Mouse (Mus musculus) B cell, adult 2 months (primary cell): ENCODE data around the gene Aars2.

ENCODE experiments used
- DNase-seq, 2 experiments: peaks; one replicate each; pipeline ENCODE4 v3.0.0; 2022

The Aars2 gene

DNA sequence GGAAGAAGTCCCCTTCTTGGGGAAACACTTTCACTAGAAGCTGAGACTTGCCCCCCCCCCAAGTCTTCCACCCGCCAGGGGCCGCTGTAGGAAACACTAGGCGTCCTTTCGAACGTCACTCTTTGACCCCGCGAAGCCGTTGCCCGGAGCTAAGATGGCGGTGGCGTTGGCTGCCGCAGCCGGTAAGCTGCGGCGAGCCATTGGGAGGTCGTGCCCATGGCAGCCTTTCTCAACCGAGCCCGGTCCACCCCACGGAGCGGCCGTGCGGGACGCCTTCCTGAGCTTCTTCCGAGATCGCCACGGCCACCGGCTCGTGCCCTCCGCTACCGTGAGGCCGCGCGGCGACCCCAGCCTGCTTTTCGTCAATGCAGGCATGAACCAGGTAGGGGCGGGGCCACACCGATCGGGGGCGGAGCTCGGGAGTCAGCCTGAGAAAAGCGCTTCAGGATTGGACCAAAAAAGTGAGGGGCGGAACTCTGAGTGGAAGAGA, at the start of gene Aars2:
Gene Aars2, plus strand, starts transcription at position 142 of the 490 bp plus-strand sequence.
- peak; percentile 97 to 98 for DNase-seq

GRCm38 (mm10) chr17:45457487-45457886, 49.2 kb upstream of the Aars2 start:
- no peak for DNase-seq

- no peak for DNase-seq
Measured at GRCm38 (mm10) chr17:45458516-45458915, 48.1 kb upstream of the Aars2 start.

GRCm38 (mm10) chr17:45459062-45459461, 47.6 kb upstream of the Aars2 start:
- DNase-seq = no peak

- DNase-seq = no peak
Measured at GRCm38 (mm10) chr17:45462506-45462905, 44.1 kb upstream of the Aars2 start.

- no peak for DNase-seq
Measured at GRCm38 (mm10) chr17:45464255-45464654, 42.4 kb upstream of the Aars2 start.

GRCm38 (mm10) chr17:45466701-45467100, 39.9 kb upstream of the Aars2 start:
- DNase-seq = no peak

- peak in 1 of 2 experiments; percentile 4 for DNase-seq
Measured at GRCm38 (mm10) chr17:45468302-45468701, 38.3 kb upstream of the Aars2 start.

- DNase-seq = no peak
Measured at GRCm38 (mm10) chr17:45470726-45471125, 35.9 kb upstream of the Aars2 start.

GRCm38 (mm10) chr17:45473667-45474066, 33.0 kb upstream of the Aars2 start:
- no peak for DNase-seq

- no peak for DNase-seq
Measured at GRCm38 (mm10) chr17:45474146-45474545, 32.5 kb upstream of the Aars2 start.

DNA sequence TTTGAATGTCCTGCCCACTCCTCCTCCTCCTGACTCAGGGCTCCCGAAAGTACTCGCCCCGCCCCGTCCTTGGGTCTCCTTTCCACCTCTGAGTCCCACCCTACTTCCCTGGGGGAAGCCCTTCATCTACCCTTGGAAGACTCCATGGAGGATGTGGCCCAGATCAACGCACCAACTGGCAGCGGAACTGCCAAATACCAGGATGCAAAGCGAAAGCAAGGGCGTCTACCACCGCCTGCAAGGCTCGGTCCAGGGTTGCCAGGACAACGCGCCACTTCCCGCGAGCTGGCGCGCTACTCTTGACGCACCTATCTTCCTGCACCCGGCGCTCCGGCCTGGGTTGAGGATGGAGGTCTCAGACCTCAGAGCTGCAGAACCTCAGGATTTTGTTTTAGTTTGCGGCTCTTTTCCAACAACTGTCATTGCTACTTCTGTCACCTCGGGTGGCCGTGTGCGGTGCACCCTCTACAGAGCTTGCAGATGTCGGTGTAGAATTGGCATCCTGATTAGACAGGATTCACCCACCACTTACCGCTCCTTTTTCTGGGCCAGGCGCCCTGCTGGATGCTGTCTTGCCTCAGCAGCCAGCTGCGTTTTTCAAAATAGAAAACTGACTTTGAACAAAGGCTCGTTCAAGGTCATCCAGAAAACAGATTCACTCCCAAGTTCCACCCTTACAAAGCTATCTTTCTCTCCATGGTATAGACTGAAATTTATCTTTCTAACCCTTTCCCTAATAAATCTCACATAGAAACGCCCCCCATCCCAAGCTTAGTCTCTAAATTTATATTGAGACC, 31.8 kb upstream of the Aars2 start, which contains the start of gene Spats1:
Gene Spats1, minus strand, starts transcription at position 747 of the 797 bp plus-strand sequence.
- peak; percentile 54 to 55 for DNase-seq

DNA sequence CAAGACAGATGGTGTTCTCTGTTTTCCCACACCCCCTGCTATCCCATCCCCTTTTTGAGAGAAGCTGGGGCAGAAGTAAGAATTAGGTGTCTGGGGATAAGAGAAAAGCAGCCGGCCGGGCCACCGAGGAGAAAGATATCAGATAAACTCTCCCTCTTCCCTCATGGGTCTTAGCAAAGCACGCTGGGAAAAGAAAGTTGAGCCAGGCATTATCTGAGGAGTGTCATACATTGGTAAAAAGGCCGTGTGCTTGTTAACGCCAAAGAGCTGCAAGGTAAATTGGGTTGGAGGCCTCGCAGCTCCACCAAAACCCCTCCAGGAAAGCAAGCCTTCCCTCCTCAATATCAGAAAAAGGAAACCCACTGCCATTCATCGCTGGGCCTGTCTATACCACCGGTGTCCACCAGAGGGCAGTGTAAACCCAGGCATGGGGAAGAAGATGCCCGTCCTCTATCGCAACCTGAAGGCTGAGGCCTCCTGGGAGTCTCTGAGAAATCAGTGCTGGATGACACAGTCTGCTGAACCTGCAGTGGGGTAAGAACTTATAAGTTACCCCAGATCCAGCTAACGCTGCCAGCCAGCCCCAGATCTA, 28.3 kb upstream of the Aars2 start:
- DNase-seq = peak; percentile 92

GRCm38 (mm10) chr17:45480429-45480828, 26.2 kb upstream of the Aars2 start:
- DNase-seq = peak in 1 of 2 experiments; percentile 20

- no peak for DNase-seq
Measured at GRCm38 (mm10) chr17:45485581-45485980, 21.1 kb upstream of the Aars2 start.

- DNase-seq = no peak
Measured at GRCm38 (mm10) chr17:45487216-45487615, 19.4 kb upstream of the Aars2 start.

DNA sequence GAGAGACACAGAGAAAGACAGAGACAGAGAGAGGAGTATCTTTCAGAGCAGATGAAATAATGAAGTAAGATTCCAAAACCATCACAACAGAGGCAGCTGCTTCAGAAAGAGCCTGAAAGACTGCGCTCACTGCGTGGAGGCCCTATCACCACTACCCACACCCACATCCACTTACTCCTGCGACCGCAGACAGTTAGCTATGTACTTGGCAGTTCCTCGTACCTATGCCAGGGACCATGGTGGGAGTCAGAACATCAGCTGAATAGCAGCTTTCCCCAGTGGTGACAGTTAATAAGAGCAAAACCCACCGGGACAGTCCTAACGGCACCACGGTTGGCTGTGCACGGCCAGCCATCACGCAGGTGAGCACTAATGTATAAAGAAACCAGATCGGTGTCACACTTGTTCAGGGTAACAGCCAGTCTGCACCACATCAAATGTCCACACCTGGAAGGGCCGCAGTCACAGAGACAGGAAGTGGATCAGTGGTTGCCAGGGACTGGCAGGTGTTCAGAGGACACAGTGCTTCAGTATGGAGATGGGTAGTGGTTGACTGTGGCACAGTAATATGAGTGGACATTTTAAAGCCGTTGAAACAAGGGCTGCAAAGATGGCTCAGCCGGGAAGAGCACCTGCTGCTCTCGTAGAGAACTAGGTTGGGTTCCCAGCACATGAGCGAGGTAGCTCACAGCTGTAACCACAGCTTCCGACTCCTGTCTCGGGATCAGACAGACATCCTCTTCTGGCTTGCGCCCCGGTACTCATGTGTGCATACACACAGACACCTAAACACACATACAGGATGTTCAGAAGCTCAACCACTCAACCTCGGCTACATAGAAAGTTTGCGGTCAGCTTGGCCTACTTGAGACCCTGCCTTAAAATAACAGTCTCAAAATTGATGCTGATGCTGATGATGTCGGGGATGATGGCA, 18.1 kb upstream of the Aars2 start:
- DNase-seq = no peak

- no peak for DNase-seq
Measured at GRCm38 (mm10) chr17:45489736-45490135, 16.9 kb upstream of the Aars2 start.

- DNase-seq = no peak
Measured at GRCm38 (mm10) chr17:45490532-45491154, 16.0 kb upstream of the Aars2 start.

DNA sequence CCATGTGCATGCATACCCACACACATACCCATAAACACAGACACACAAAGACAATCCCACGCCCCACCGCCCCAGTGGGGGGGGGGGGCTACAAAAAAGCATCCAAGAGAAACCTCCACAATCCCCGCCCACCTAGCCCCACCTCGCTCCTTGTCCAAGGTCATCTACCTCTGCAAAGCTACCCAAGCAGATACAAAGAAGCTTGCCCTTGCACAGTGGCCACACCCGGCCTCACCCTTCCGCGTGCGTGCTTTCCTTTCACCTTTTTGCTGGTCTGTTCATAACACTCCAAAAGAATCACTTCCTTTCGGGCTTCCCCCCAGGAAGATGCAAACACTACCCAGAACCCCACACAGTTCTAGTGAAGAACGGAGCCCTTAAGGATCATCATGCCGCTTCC, 11.2 kb upstream of the Aars2 start:
- no peak for DNase-seq

GRCm38 (mm10) chr17:45498397-45498796, 8.2 kb upstream of the Aars2 start:
- DNase-seq = no peak

- DNase-seq = no peak
Measured at GRCm38 (mm10) chr17:45499516-45499915, 7.1 kb upstream of the Aars2 start.

DNA sequence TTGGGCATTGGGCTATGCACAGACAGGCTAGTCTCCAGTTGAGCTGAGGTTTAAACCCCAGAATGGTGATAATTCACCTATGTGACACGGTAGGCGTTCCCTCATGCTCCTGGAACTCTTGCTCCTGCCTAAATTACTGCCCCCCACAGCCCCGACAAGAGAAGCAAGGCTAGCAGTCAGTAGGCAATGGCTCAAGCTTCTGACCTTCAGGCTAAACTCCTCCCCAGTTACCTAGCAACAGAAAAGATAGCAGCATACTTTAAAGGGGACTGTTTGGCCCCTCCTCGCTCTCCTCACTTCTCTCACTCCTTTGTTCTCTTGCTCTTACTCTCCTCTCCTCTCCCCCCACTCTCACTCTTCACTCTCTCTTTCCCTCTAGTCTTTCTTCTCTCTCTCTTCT, 5.7 kb upstream of the Aars2 start:
- no peak for DNase-seq
